Mouse (Mus musculus) A20 (cell line): ENCODE results near the gene Cxxc4.
"Not testable (repeated sequence)": the region's sequence is repeated elsewhere in the genome, so short reads cannot be mapped to it uniquely, and the experiment has no call there.

Experiments
- DNase-seq: peaks from one replicate; pipeline ENCODE4 v3.0.0-alpha.2; 2011; ENCODE audit warnings: low read depth, low spot score

Gene Cxxc4

DNA sequence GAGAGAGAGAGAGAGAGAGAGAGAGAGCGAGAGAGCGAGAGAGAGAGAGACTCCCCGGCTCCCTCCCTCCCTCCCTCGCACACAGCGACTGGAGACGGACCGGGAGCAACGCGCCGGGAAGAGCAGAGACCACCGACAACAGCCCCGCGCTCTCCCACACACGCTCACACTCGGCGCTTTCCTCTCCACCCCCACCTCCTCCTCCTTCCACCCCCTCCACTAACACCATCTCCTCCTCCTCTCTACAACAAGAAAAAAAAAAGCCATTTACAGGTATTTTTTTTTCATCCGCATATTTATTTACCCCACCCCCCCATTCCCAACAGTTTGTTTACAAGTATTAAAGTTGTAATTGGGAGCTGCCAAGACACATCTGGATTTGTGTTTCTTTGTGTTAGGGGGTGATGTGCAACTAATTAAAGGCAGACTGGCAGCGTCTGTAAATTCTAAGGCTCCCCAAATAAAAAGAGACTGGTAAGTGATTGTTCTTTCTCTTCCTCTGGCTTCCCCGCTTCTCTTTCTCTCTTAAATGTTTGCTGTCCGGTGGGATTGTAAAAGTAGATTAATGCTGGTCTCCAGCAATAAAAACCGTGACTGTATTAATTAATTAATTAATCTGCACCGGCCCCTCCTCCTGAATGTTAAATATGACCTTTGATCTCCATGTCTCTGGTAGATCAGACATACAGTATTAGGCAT lies at the start of gene Cxxc4:
Gene Cxxc4 (plus strand): TSS at position 71 of the 699 bp plus-strand sequence.
- peak; percentile 11 for DNase-seq

DNA sequence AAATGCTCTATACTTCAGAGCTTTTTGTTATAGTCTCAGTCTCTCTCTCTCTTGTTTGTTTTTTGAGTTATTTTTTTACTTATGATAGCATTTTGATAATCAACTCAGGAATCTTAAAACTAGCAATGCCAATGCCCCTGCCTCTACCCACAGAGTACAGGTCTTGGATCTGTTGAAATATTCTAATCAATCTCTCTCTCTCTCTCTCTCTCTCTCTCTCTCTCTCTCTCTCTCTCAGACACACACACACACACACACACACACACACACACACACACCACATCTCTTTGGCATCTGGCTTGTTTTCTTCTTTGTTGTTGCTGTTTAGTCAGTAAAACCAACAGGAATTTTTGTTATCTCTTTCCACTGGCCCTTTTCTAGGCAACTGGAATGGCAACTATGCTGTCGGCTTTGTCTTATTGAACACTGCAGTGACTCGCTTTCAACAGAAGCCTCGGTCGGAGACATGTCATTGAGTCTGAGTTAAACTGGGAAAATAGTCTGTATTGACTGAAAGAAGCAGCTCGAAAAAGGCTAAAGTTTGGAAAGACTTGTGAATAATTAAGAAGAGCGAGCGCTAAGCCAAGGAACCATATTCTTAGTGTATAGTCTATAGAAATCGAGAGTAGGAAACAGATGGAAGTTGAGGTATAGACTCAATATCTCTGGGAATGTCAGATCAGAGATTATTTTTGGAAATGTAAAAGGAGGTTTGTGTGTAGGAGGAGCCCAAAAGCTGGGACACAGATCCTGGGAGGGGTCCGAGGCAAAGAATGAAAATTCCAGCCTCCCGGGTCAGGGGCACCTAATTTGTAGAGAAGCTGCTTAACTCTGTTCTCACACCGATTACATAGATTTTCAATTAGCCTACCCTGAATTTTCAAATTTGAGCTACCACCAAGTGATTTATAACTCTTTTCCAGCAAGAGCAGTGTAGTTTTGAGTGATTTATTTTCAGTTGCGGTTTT lies 47.0 kb upstream of the Cxxc4 start:
- no peak for DNase-seq

DNA sequence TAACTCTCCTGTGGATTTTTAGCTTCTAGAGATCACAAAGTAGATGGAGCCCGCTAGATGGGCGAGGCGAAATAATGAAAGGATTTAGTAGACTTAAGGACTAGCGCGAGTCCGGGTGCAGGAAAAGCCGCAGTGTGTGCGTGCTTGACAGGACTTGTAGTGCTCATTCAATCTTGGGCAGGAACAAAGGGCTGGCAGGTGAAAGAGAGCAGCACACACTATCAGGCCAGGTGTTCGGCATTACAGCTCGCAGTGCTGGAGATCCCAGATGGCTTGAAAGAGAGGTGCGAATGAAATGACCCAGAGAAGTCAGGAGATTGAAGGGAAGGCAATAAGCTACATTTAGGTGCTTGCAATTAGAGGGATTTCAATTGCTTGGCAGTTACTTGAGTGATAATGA lies 46.2 kb upstream of the Cxxc4 start:
- DNase-seq, result no peak

DNA sequence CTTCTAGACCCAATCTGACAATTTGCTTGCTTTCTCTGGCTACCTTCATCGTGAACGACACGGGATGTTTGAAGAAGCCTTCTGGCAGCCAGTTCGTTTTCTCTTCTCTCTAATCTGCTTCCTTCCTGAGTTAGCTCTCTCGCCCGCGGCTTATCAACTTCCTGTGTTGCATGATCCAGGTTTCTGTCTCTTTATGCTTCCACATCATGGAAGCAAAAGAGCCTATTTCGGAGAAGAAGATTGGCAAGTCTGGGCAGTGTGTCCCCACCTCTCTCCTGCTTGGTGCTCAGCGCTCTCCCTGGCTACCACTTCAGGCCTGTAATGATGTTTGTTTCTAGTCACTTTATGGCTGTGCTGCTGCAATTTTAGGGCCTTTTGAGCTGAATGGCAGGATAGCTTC lies 36.4 kb upstream of the Cxxc4 start:
- no peak for DNase-seq

DNA sequence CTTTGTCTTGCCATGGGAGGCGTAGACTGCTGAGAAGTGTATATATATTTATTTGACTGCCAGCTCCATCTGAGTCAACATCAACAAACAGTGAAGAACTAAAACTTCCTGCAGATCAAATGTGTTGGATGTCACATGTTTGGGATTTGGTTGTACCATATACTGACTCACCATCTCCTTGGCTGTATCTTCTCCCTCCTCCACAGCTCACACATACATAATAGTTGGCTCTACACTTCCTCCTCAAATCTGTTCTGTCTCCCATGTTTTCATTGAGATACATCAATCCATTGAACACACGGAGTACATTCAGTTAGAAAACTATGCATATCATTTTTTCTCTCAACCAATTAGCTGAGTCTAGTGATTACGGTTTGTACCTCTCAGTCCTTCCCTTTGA lies 29.7 kb upstream of the Cxxc4 start:
- no peak for DNase-seq

DNA sequence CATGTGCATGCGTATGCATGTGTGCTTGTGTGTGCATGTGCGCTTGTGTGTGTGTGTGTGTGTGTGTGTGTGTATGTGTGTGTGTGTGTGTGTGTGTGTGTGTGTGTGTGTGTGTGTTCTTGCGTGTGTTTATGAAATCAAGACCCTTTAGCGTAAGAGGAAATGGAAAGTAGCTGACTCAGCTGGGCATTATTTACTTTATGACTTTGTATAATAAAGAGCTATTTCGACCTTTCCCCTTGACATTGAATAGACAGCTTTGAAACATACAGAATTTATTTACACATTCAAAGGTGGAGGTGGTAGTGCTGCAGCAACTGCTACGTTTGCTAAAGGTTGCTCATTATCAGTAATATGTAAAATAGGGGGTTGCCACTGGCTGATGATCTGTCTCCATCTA lies 25.3 kb upstream of the Cxxc4 start:
- DNase-seq, result no peak

DNA sequence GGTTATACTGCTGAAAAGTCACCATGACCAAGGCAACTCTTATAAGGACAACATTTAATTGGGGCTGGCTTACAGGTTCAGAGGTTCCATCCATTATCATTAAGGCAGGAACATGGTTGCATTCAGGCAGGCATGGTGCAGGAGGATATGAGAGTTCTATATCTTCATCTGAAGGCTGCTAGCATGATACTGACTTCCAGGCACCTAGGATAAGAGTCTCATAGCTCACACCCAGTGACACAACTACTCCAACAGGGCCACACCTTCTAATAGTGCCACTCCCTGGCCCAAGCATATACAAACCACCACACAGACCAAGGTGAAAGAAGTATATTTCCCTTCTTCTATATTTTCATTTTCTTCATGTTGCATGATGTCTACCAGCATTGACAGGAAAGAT lies 16.4 kb upstream of the Cxxc4 start:
- DNase-seq, result not testable (repeated sequence)

DNA sequence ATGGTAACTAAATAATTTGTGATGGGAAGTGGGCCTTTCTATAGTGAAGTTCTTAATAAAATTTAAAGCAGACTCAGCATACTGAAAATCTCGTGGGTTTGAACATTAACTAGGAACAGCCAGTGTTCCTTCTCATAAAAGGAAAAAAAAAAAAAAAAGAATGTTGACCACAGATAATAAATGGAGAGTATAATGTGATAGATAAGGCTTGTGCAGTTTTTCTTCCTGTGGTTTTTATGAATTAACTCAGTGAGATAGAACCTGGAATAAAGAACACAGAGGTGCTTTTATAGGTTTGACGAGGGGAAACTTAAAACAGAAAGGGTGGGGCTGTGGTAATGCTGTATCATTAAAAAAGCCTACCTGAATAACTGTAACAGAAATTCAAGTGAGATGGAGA lies 15.3 kb upstream of the Cxxc4 start:
- DNase-seq, result no peak

DNA sequence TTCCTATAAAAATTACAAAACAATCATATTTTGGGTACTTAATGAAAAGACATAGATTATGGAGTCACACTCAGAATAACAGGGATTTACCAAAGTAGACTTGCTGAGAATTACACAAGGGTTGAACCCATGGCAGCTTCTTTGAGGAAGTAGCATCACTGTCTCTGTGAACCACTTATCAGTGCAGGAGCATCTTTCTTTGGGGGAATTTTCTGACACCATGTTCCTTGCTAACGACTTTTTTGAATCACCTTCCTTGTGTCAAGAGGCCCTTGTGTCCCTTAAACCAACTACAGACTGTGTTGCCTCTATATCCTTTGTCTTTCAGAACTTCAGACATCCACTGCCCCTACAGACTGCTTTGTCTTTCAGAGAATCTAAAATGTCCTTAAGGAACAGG lies 13.7 kb upstream of the Cxxc4 start:
- DNase-seq, result no peak

DNA sequence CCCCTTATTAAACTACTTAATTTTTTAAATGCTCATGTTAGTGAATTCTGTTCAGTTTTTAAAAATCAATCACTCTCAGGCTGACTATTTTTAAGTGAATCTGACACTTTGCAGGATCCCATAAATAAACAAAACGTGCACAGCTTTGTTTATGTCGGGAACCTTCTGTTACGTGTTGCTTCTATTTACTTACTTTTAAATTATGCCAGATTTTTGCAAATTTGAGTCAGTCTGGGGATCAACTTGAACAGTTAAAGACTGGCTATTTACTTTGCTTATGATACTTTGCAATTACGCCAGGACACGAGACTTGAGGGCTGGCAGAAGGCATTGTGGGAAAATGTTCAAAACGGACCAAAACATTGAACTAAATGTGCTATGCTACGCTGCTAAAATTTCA lies 12.3 kb upstream of the Cxxc4 start:
- DNase-seq, result no peak

DNA sequence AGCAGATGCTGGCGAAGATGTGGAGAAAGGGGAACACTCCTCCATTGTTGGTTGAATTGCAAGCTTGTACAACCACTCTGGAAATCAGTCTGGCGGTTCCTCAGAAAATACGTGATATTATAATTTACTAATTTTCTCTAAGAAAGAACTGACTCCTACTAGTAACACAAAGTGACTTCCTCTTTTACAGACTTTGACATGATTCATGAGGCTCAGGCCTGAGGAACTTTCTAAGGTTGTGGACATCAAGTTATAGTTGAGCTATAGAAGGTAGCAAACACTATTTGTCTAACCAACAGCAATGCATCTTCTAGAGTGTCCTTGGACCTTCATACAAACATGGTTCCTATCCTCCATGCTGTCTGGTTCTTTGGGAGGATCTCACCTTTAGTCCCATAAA lies 10.4 kb upstream of the Cxxc4 start:
- DNase-seq, result no peak

DNA sequence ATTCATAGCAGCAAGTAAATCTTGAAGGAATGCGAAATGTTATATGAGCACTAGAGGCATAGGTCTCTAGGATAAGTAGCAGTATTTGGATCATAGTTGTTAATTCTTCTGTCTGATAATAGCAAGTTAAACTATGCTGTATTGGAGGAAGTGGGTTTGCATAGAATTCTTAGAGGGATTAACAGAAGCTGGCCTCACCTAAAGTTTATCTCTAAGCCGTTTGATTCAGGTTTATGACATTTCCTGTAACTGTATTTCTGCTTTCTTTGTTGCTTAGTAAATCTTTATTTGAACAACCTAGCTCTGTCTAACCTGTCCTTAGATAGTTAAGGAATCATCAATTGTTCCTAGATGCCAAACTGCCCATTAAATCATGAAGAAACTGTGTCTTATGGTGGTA lies 3.5 kb upstream of the Cxxc4 start:
- no peak for DNase-seq

DNA sequence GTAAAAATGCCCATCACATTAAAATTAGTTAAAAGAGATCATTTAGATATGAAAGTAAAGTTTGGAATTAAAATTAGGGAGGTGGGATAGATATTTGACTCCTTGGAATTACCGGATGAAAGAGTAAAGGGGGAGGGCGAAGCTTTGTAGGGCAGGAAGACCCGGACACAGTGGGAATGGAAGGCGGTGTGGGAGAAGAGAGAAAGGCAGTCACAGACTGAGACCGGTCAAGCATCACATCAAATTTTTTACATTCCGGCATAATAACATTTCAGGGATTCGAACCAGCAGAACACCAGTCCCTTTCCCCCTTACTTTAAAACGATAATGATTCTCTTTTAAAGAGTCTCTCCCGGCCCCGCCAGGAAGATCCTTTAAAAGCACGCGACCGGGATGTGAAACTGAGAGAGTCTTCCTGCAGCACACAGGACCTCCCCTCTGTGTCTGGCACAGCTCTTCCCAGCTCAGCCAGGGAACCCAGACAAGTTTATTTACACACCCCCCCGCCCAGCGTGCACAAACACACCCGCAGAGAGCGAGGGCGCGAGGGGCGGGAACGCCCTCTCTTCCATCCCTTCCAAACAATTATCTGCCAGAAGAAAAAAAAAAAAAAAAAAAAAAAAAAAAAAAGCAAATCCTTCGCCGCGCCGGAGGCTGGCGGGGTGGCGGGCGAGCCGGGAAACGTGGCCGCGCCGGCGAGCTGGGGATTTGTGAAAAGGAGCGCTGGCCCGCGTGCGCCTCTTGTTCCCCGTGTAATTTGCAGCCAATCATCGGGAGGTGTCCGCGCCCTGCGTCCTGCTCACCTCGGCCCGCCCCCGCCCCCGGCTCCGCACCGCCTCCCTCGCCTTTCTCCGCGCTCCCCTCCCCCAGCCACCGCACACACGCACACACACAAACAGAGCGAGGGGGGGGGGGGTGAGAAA lies 532 bp upstream of the Cxxc4 start:
- peak; percentile 47 for DNase-seq

DNA sequence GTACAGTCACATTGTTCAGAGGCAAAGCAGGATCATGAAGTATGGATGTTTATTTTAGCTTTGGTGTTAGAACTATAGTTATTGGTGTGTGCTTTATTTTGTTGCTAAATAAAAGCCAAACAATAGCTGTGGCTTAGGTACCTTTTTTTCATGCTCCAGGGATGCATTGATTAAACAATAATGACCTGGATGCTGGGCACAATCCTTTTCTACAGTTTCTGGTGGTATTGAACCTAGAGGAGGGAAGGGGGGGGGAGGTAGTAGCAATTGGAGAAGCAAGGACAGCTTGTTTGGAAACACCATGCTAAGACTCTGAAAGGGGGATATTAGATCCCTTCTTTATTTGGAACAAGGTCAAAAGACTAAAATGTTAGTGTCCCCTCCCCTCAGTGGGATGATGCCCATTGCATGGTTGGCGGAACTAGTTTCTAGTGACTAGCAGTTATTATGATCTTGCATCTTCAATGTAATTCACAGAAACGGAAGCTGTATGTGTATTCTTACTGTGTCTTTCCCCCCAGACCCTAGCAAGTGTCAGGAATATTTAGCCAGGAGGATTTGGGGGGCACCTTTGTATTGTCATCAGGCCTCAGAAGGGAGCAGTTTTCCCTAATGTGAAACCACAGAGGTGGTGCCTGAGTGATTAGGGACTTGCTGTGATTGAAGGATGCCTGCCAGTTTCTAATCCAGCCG lies 975 bp downstream of the Cxxc4 start:
- DNase-seq, result no peak

DNA sequence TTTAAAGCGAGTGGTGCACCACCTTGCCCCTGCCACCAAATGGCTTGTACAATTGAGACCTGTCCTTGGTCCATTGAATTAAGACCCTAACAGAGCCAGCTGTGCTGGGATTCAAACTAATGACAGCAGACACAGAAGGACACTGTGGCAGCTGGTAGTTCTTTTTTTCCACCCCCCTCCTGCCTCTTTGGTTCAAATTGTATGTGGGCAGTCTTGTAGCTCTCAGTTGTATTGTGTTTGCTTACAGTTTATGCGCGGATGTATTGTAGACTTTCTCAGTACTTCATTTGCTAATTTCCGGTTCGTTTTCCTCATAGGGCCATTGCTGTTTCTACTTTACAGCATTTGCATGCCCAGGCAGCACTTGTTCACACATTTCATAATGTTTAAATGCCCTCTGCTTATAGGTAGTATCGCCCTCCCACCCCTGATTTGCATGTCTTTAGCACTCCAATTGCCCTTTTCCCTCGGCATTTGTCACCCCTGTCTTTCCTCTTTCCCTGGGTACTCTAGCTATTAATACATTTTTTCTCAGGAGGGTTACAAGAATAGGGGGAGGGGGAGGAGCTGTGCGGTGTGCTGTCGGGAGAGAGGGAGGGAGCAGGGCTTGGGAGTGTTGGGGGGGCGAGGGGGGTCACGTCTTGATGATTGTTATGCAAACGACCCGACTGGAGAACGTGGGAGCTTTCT lies 2.5 kb downstream of the Cxxc4 start:
- DNase-seq, result peak; percentile 43

DNA sequence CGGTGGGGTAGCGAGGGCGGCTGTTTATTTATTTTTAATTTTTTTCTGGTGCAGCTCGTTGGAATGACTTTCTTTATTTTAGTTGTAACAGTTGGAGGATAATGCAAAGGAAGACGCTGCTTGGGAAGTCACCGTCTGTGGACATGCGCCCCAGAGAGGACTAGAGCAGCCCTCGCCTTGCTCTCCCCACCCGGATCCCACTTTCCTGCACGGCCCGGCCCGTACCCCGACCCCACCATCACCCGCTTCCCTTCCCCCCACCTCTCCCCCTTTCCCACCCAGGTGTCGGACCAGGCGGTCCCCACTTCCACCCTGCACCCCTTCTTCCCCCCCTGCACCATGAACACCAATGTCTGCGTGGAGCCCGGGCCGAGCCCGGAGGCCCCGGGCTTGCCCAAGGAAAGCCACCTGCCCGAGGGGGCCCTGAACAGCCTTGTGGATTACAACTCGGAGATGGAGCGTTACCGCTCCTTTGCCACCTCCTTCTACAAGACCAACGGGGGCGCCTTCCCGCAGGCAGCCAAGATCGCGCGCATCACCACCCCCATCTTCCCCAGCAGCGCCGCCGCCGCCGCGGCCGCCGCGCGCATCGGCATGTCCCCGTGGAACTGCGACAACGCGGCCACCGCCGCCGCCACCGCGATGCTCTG lies 3.2 kb downstream of the Cxxc4 start:
- peak; percentile 56 for DNase-seq

DNA sequence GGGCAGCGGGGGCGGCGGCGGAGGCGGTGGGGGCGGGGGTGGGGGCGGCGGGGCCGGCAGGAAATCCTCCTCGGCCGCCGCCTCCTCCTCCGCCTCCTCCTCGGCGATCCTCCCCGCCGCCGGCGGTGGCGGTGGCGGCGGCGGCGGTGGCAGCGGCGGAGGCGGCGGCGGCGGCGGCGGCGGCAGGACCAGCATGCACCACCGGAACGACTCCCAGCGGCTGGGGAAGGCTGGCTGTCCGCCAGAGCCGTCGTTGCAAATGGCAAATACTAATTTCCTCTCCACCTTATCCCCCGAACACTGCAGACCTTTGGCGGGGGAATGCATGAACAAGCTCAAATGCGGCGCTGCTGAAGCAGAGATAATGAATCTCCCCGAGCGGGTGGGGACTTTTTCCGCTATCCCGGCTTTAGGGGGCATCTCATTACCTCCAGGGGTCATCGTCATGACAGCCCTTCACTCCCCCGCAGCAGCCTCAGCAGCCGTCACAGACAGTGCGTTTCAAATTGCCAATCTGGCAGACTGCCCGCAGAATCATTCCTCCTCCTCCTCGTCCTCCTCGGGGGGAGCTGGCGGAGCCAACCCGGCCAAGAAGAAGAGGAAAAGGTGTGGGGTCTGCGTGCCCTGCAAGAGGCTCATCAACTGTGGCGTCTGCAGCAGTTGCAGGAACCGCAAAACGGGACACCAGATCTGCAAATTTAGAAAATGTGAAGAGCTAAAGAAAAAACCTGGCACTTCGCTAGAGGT lies 3.9 kb downstream of the Cxxc4 start:
- peak; percentile 43 for DNase-seq

DNA sequence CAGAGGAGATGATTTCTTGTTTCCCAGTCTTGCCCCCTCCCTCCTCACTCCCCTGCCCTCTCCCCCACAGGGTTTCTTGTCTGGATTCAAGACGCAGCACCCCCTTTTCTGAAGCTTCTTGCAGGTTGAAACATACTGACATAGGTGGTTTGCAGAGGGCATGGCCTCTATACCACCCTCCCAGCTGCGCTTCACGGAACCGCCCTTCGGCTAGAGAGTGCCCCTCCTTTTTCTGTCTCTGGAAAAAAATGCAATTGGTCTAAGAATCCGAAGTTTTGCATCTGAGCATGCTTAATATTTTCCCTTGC lies 4.4 kb downstream of the Cxxc4 start:
- no peak for DNase-seq

DNA sequence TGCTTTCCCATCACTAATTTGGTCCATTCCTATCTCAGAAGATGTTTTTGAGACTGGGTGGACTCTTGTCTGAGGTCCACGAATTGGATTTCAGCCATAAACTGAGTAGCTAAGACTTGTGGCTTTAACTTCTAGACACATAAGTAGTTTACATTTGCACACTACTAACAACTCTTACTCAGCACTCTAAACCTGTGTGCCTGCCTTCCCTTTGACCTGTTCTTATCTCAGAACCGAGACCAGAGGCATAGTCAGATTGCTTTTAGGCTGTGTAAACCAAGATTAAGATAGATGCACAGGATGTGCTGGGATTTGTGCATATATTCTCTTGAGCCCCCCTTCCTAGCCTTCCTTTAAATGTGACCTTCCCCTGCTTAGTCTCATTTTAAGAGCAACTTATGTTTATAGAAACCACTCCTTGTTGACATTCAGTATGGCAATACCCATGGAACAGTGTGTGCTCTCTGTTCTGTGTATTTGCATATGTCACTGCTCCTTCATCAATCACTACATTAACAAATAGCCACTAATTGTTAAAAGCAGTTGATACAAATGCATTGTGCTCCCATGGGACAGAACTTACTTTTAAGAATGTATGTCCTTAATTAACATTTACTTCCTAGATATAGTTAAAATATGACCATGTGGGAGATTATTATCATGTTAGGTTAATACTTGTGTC lies 7.0 kb downstream of the Cxxc4 start:
- DNase-seq, result no peak
